Mouse (Mus musculus): ENCODE data around the gene Gm4131.

- no peak for TF ChIP-seq CTCF (IDR thresholded peaks at IDR 0.05; ENCODE audit: extremely low read depth, insufficient read depth, low read length)
- no peak for TF ChIP-seq POLR2A (IDR thresholded peaks at IDR 0.05; ENCODE audit: extremely low read depth, insufficient read depth, low read length)
Measured at GRCm38 (mm10) chr14:62557111-62557510, 9.6 kb downstream of the Gm4131 start.
